Mouse (Mus musculus): Measurements from ENCODE around the gene Gm2564. TPM values are rescaled to one million over a fixed set of nuclear protein-coding genes. Genes with fewer than 3 reads are reported as not detected.

The Gm2564 gene
- total RNA-seq (2023), result not detected

GRCm38 (mm10) chr4:42629419-42629818, at the start of gene Gm2564:
TSS of gene Gm2564 (plus strand) at chr4:42629719.

DNA sequence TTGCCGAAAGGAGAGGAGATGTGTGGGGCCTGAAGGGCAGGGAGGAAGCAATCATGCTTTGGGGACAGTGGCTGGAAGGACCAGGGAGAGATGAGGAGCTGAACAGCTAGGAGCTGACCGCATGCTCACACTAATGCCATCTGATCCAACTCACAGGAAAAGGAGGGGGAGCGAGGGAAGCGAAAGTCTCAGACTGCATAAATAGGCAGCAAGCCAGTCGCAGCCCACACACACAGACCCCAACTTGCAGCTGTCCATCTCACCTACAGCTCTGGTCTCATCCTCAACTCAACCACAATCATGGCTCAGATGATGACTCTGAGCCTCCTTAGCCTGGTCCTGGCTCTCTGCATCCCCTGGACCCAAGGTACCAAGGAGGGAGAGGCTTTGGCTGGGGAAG, 17.6 kb upstream of the Gm2564 start, which contains the start of gene Gm10591:
Gm10591 (plus strand) TSS at position 301 of the 400 bp plus-strand sequence.

DNA sequence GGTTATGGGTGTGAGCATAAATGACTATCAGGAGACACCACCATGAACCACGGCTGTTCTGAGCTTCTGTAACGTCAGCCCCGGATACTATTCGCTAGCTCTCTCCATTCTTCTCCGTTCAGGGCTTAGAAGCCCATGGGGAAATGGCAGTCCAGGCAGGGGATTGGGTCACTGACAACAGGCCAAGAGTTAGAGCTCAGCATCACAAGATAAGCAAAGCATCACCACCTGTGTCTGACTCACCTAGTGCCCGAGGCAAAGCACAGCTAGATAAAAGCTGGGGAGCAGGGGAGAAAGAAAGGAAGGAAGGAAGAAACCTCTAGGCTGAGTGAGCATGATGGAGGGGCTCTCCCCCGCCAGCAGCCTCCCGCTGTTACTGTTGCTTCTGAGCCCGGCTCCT, 25.4 kb downstream of the Gm2564 start, which contains the start of gene Ccl27b:
Ccl27b (plus strand) TSS at position 301 of the 400 bp plus-strand sequence.

GRCm38 (mm10) chr4:42661793-42662192, 32.3 kb downstream of the Gm2564 start, which contains the start of gene Il11ra2:
TSS of gene Il11ra2 (minus strand) at chr4:42661893.

Other genes with a start within 250 kb of the Gm2564 start
- not detected for gene Gm21586, start 190.3 kb upstream of the Gm2564 start, total RNA-seq (2023)
- not detected for gene Gm2163, start 163.0 kb upstream of the Gm2564 start, total RNA-seq (2023)
- 0.24 TPM for gene Fam205a2, start 101.5 kb upstream of the Gm2564 start, total RNA-seq (2023)
- gene Gm10591, start 17.5 kb upstream of the Gm2564 start, total RNA-seq (2023), result not detected
- gene Ccl27b, start 25.5 kb downstream of the Gm2564 start, total RNA-seq (2023), result not detected
- not detected for gene Il11ra2, start 32.2 kb downstream of the Gm2564 start, total RNA-seq (2023)
- not detected for gene 4930578G10Rik, start 105.8 kb downstream of the Gm2564 start, total RNA-seq (2023)
- gene Ccl19, start 126.9 kb downstream of the Gm2564 start, total RNA-seq (2023), result not detected
- not detected for gene Ccl21a, start 144.3 kb downstream of the Gm2564 start, total RNA-seq (2023)
- gene Fam205a1, start 224.2 kb downstream of the Gm2564 start, total RNA-seq (2023), result not detected
- not detected for gene Gm12394, start 227.1 kb downstream of the Gm2564 start, total RNA-seq (2023)
- gene Fam205c, start 244.5 kb downstream of the Gm2564 start, total RNA-seq (2023), result not detected

Measured in CD4-positive naive resting alpha-beta T cell, adult 57 days (primary cell).